Mouse (Mus musculus) CH12F3 (cell line): ENCODE measurements around the gene Vmn1r224.

ENCODE experiments used
- in situ Hi-C: fragments of 300-500 bp; cut with MboI; formaldehyde crosslinking; loops from 2 replicates; pipeline ENCODE4 v1.14.3; 2020; ENCODE audit warnings: low sequenced_read_pairs

Vmn1r224 gene

DNA sequence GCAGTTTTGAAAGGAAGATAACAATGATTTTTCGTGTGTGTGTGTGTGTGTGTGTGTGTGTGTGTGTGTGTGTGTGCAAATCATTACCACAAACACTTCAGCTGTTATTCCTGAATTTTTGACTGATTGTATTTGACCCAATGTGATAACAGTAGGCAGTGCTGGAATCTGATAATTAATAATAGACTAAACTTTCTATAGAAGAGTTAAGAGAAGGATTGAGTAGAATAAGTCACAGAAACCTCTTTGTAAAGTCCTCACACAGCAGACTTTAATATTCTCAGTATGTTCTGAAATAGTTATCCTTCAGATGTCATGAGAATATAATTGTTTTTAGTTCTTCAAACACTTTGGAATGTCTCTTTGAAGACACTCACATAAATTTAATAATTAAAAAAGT lies at the start of gene Vmn1r224:
TSS of gene Vmn1r224 (plus strand) at position 301 of the 400 bp plus-strand sequence.
- in situ Hi-C loops, result no loop called here

- in situ Hi-C loops, result no loop called here
Observed at GRCm38 (mm10) chr17:20399105-20399504, 14.8 kb upstream of the Vmn1r224 start.

- in situ Hi-C loops, result no loop called here
Observed at GRCm38 (mm10) chr17:20439263-20439662, 25.3 kb downstream of the Vmn1r224 start.

DNA sequence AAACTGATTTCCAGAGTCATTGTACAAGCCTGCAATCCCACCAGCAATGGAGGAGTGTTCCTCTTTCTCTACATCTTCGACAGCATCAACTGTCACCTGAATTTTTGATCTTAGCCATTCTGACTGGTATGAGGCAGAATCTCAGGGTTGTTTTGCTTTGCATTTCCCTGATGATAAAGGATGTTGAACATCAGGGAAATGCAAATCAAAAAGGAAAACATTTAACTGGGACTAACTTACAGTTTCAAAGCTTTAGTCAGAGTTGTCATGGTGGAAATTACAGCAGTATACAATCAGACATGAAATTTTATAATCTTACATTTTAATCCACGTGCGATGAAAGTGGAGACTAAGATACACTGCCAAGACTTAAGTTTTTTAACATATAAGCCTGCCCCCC lies 59.4 kb downstream of the Vmn1r224 start:
- in situ Hi-C loops, result no loop called here
